Mouse (Mus musculus): ENCODE measurements around the gene Ccdc91.

Gene Ccdc91

GRCm38 (mm10) chr6:147573137-147573536 is 97.5 kb downstream of the Ccdc91 start:
- DNase-seq (ENCODE audit: low spot score): no peak

- DNase-seq (ENCODE audit: low spot score): no peak
These were observed 99.0 kb downstream of the Ccdc91 start for GRCm38 (mm10) chr6:147574454-147575182.

- no peak for DNase-seq (ENCODE audit: low spot score)
These were observed 99.7 kb downstream of the Ccdc91 start for GRCm38 (mm10) chr6:147575183-147575784.

GRCm38 (mm10) chr6:147587675-147588074 is 112.0 kb downstream of the Ccdc91 start:
- DNase-seq (ENCODE audit: low spot score): no peak

GRCm38 (mm10) chr6:147606666-147607065 is 131.0 kb downstream of the Ccdc91 start:
- no peak for DNase-seq (ENCODE audit: low spot score)

GRCm38 (mm10) chr6:147607613-147608012 is 132.0 kb downstream of the Ccdc91 start:
- no peak for DNase-seq (ENCODE audit: low spot score)

GRCm38 (mm10) chr6:147615306-147615705 is 139.7 kb downstream of the Ccdc91 start:
- DNase-seq (ENCODE audit: low spot score): no peak

GRCm38 (mm10) chr6:147623142-147623541 is 147.5 kb downstream of the Ccdc91 start:
- DNase-seq (ENCODE audit: low spot score): no peak

GRCm38 (mm10) chr6:147636464-147636863 is 160.8 kb downstream of the Ccdc91 start:
- no peak for DNase-seq (ENCODE audit: low spot score)

- no peak for DNase-seq (ENCODE audit: low spot score)
These were observed 168.2 kb downstream of the Ccdc91 start for GRCm38 (mm10) chr6:147643875-147644274.

GRCm38 (mm10) chr6:147644391-147644790 is 168.8 kb downstream of the Ccdc91 start:
- no peak for DNase-seq (ENCODE audit: low spot score)

- DNase-seq (ENCODE audit: low spot score): no peak
These were observed 170.9 kb downstream of the Ccdc91 start for GRCm38 (mm10) chr6:147646401-147646968.

GRCm38 (mm10) chr6:147658025-147658424 is 182.4 kb downstream of the Ccdc91 start:
- DNase-seq (ENCODE audit: low spot score): no peak

- no peak for DNase-seq (ENCODE audit: low spot score)
These were observed 185.1 kb downstream of the Ccdc91 start for GRCm38 (mm10) chr6:147660718-147661117.

- DNase-seq (ENCODE audit: low spot score): no peak
These were observed 186.2 kb downstream of the Ccdc91 start for GRCm38 (mm10) chr6:147661841-147662240.

- DNase-seq (ENCODE audit: low spot score): no peak
These were observed 187.0 kb downstream of the Ccdc91 start for GRCm38 (mm10) chr6:147662610-147663009.

- DNase-seq (ENCODE audit: low spot score): peak; percentile 29
These were observed 188.7 kb downstream of the Ccdc91 start for GRCm38 (mm10) chr6:147664339-147664738.

- no peak for DNase-seq (ENCODE audit: low spot score)
These were observed 195.7 kb downstream of the Ccdc91 start for GRCm38 (mm10) chr6:147671366-147671765.

- no peak for DNase-seq (ENCODE audit: low spot score)
These were observed 196.9 kb downstream of the Ccdc91 start for GRCm38 (mm10) chr6:147672481-147672880.

GRCm38 (mm10) chr6:147675022-147675733 is 199.6 kb downstream of the Ccdc91 start:
- DNase-seq (ENCODE audit: low spot score): no peak

- no peak for DNase-seq (ENCODE audit: low spot score)
These were observed 200.6 kb downstream of the Ccdc91 start for GRCm38 (mm10) chr6:147676214-147676613.

Data from lung, postnatal 25 days (tissue).